9 mouse cellular contexts compared by ENCODE assay signal in the genomic region with DNA sequence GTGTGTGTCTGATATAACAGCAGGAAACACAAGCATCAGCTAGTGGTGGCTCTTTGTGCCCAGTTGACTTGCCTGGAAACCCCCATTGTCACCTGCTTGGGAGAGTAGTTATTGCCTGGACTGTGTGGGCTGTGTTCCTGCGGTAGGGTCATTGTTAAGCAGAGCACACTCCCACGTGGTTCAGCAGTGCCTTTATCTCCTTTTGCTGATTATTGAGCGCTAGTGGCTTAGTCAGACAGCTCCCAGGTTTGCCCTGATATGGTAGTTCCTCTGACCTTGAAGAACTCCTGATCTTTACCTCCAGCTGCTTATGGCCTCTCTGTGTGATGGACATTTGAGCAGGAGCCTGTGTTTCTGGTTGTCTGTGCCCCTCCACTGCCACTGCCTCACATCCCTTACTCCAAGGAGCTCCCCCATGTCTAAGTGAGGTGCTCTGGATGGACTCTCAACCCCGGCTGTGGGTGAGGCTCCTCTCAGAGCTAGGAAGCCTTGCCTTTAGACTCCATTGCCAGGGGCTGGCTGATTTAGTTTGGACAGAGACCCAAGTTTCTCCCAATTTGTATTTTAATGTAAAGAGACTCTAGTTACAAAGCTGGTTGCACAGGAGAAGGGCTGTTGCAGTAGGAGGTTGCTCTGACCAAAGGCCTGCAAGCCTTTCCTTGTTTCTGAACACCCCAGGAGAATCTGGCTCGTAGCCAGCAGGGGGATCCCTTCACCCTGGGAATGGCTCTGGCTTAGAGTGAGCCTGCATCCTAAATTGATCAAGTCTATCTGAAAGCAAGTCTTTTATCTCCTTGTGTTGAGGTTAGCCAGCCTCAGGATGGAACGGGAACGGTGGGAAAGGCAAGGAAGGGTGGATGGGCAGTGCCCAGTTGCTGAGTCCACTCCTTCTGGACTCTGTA. TPM values are rescaled to one million over a fixed set of nuclear protein-coding genes. Genes with fewer than 3 reads are reported as not detected.
DNase-seq lines count a peak whose midpoint lies in the region; ATAC-seq and TF ChIP-seq lines count a peak whose summit lies in the region.
"Had no signal": no experiment of that assay in that cellular context is flagged by ENCODE, and none has a peak within 500 bp of the region (broad histone marks: within the 10 kb centered on the region; RNA-seq: fewer than 3 reads in every experiment).

No protein-coding gene starts in this region.

- no peak for TF ChIP-seq EP300 in heart, adult 2 months (IDR thresholded peaks at IDR 0.05; ENCODE audit: insufficient read depth, low read depth, low read length)
- TF ChIP-seq EP300 in liver, postnatal 0 days (IDR thresholded peaks at IDR 0.05; ENCODE audit: low read depth) = no peak

- TF ChIP-seq CTCF in heart, adult 2 months (IDR thresholded peaks at IDR 0.05) = no peak
- TF ChIP-seq CTCF in liver, postnatal 0 days (IDR thresholded peaks at IDR 0.05; ENCODE audit: low read depth) = peak; percentile 22; the same call in 1 of the 2 replicates
- TF ChIP-seq CTCF in cerebellum, adult 2 months (IDR thresholded peaks at IDR 0.05; ENCODE audit: borderline replicate concordance, insufficient read depth, low read depth, low read length) = no peak

- H3K4me2 ChIP-seq in heart, embryonic 13.5 days = peak overlapping the region; percentile 25
- no peak overlapping the region for H3K4me2 ChIP-seq in liver, postnatal 0 days (ENCODE audit: low read depth, low read length)

- intact Hi-C loops in heart, adult 2 months (cut with DNase I) = no loop called here

- H3K4me1 ChIP-seq in heart, embryonic 13.5 days = peaks cover 20% of the 10 kb centered on the region
- peaks cover 2% of the 10 kb centered on the region; the same call in 1 of the 2 replicates for H3K4me1 ChIP-seq in heart, adult 2 months (ENCODE audit: control insufficient read depth, insufficient read depth, low read length)
- no peaks in the 10 kb centered on the region for H3K4me1 ChIP-seq in liver, postnatal 0 days (ENCODE audit: insufficient read depth)
- H3K4me1 ChIP-seq in cerebellum, adult 2 months (ENCODE audit: control insufficient read depth, insufficient read depth, low read length) = peaks cover 3% of the 10 kb centered on the region

- H3K9ac ChIP-seq in heart, embryonic 13.5 days = peak overlapping the region; percentile 50; the same call in 1 of the 2 replicates
- H3K9ac ChIP-seq in heart, adult 2 months (ENCODE audit: low read depth, low read length) = no peak overlapping the region
- H3K9ac ChIP-seq in liver, postnatal 0 days (replicated peaks) = no peak overlapping the region; the same call in 1 of the 2 replicates

- no peaks in the 10 kb centered on the region for H3K27me3 ChIP-seq in heart, embryonic 13.5 days (replicated peaks)
- H3K27me3 ChIP-seq in heart, adult 2 months (ENCODE audit: control insufficient read depth, insufficient read depth, low read length) = no peaks in the 10 kb centered on the region
- H3K27me3 ChIP-seq in liver, postnatal 0 days (ENCODE audit: insufficient read depth, low read length) = no peaks in the 10 kb centered on the region
- H3K27me3 ChIP-seq in cerebellum, adult 2 months (ENCODE audit: control insufficient read depth, insufficient read depth, low read length) = no peaks in the 10 kb centered on the region

- TF ChIP-seq POLR2A in heart, adult 2 months (IDR thresholded peaks at IDR 0.05; ENCODE audit: insufficient read depth, low read depth, low read length) = no peak
- no peak for TF ChIP-seq POLR2A in cerebellum, adult 2 months (IDR thresholded peaks at IDR 0.05; ENCODE audit: borderline replicate concordance, insufficient read depth, low read length)

- peaks cover 31% of the 10 kb centered on the region for H3K36me3 ChIP-seq in heart, embryonic 13.5 days
- H3K36me3 ChIP-seq in heart, adult 2 months (ENCODE audit: control insufficient read depth, insufficient read depth, low read length) = no peaks in the 10 kb centered on the region
- H3K36me3 ChIP-seq in liver, postnatal 0 days (replicated peaks; ENCODE audit: insufficient read depth, low read length) = peaks cover 5% of the 10 kb centered on the region

- H3K27ac ChIP-seq in heart, embryonic 13.5 days (replicated peaks) = peak overlapping the region; percentile 90
- no peak overlapping the region for H3K27ac ChIP-seq in heart, adult 2 months
- H3K27ac ChIP-seq in liver, postnatal 0 days (ENCODE audit: low read depth) = no peak overlapping the region
- H3K27ac ChIP-seq in cerebellum, adult 2 months (ENCODE audit: insufficient read depth, low read length) = no peak overlapping the region

- 20% methylated on average over 7 of the region's 7 CpGs for WGBS in heart, embryonic 13.5 days
- 38% methylated on average over 7 of the region's 7 CpGs for WGBS in heart, adult 2 months
- WGBS in liver, postnatal 0 days (ENCODE audit: insufficient replicate concordance) = 53% methylated on average over 7 of the region's 7 CpGs
- 54% methylated on average over 7 of the region's 7 CpGs for WGBS in cerebellum, adult 2 months

- peak; percentile 49; the same call in 1 of the 2 replicates for ATAC-seq in heart, embryonic 13.5 days (ENCODE audit: extremely low read depth, insufficient number of reproducible peaks, low FRiP score, low TSS enrichment)
- no peak for ATAC-seq in liver, postnatal 0 days

- no peak for DNase-seq in heart, adult 2 months
- DNase-seq in thymus, postnatal 4 days = peak; percentile 57
- DNase-seq in thymus, postnatal 25 days = no peak
- no peak for DNase-seq in liver, postnatal 0 days
- DNase-seq in spleen, adult 18-20 months = no peak
- DNase-seq in cerebellum, adult 2 months = no peak
- no peak for DNase-seq in left cerebral cortex, adult 8-10 months (ENCODE audit: low spot score in 2 of 2)
- DNase-seq: gastrocnemius, postnatal 10 days had no signal

- no peaks in the 10 kb centered on the region for H3K9me3 ChIP-seq in heart, embryonic 13.5 days
- H3K9me3 ChIP-seq in liver, postnatal 0 days (ENCODE audit: low read length) = no peaks in the 10 kb centered on the region

- no peaks in the 10 kb centered on the region; the same call in 1 of the 2 replicates for H3K79me2 ChIP-seq in heart, adult 2 months (replicated peaks; ENCODE audit: control insufficient read depth, insufficient read depth, low read length)

- no peak overlapping the region for H3K4me3 ChIP-seq in heart, embryonic 13.5 days
- H3K4me3 ChIP-seq in heart, adult 2 months = no peak overlapping the region
- H3K4me3 ChIP-seq in liver, postnatal 0 days (ENCODE audit: low read depth, low read length) = no peak overlapping the region
- H3K4me3 ChIP-seq in cerebellum, adult 2 months (replicated peaks; ENCODE audit: insufficient read depth, low read depth, low read length) = no peak overlapping the region

RNA-seq across cellular contexts. Expression of a gene that starts 12.6 kb away (rescaled TPM):
- 25.2 and 27.9 TPM in 2 replicates for polyA plus RNA-seq in heart, embryonic 13.5 days (2015; fragmentation: Nextera tagmentation; extraction: Ambion mirVana)
- total RNA-seq in heart, adult 2 months (2021) = 10 to 100 TPM; 29.4 to 31.8 TPM
- 27.5 and 39.9 TPM in 2 replicates for polyA plus RNA-seq in heart, adult 2 months (2012; rRNA removed)
- polyA plus RNA-seq in liver, postnatal 0 days (2015; fragmentation: Nextera tagmentation; extraction: Ambion mirVana) = 4.1 and 4.5 TPM in 2 replicates
- polyA plus RNA-seq in cerebellum, adult 2 months (2012; rRNA removed) = 42.6 and 45.0 TPM in 2 replicates
- 10 to 100 TPM; 47.1 to 49.9 (median 47.7) TPM for total RNA-seq in left cerebral cortex, adult 8-10 months (2022)

RNA-seq across cellular contexts. Expression of a gene that starts 30.3 kb away (rescaled TPM):
- polyA plus RNA-seq in heart, embryonic 13.5 days (2015; fragmentation: Nextera tagmentation; extraction: Ambion mirVana) = 41.3 and 43.9 TPM in 2 replicates
- 1 to 10 TPM; 8.7 to 9.0 TPM for total RNA-seq in heart, adult 2 months (2021)
- 5.5 and 13.1 TPM in 2 replicates for polyA plus RNA-seq in heart, adult 2 months (2012; rRNA removed)
- polyA plus RNA-seq in liver, postnatal 0 days (2015; fragmentation: Nextera tagmentation; extraction: Ambion mirVana) = 14.2 and 14.6 TPM in 2 replicates
- polyA plus RNA-seq in cerebellum, adult 2 months (2012; rRNA removed) = 25.0 and 26.8 TPM in 2 replicates
- 10 to 100 TPM; 20.9 to 26.0 (median 24.4) TPM for total RNA-seq in left cerebral cortex, adult 8-10 months (2022)
